Mouse (Mus musculus) myocyte (in vitro differentiated cells): ENCODE measurements around the gene Btg1. TPM values are rescaled to one million over a fixed set of nuclear protein-coding genes. Genes with fewer than 3 reads are reported as not detected.
A peak's percentile ranks its signal among the peaks of the same experiment; 100 is the strongest.

ENCODE experiments used
- H3K27me3 ChIP-seq: one replicate; pipeline ENCODE4 v1.6.1; 2011; ENCODE audit not compliant: control insufficient read depth, insufficient read depth, insufficient read length
- H3K36me3 ChIP-seq: one replicate; pipeline ENCODE4 v1.6.1; 2011; ENCODE audit not compliant: control insufficient read depth, insufficient read depth
- H3K4me2 ChIP-seq: one replicate; pipeline ENCODE4 v1.6.1; 2011; ENCODE audit warnings: low read depth, control low read depth
- H3K4me3 ChIP-seq: one replicate; pipeline ENCODE4 v1.5.1; 2011; ENCODE audit warnings: mild to moderate bottlenecking, control low read depth, moderate library complexity
- H3K79me2 ChIP-seq: one replicate; pipeline ENCODE4 v1.6.1; 2011; ENCODE audit not compliant: control insufficient read depth, insufficient read depth
- H3ac ChIP-seq: one replicate; pipeline ENCODE4 v1.6.1; 2011; ENCODE audit not compliant: control insufficient read depth, insufficient read length
- CEBPB ChIP-seq: IDR thresholded peaks from 2 replicates; pipeline ENCODE4 v1.6.1; 2011; ENCODE audit warnings: mild to moderate bottlenecking, moderate library complexity; ENCODE audit not compliant: poor library complexity, insufficient read depth, severe bottlenecking
- E2F4 ChIP-seq: IDR thresholded peaks from one replicate; pipeline ENCODE4 v1.6.1; 2011; ENCODE audit warnings: mild to moderate bottlenecking, control low read depth, moderate library complexity; ENCODE audit not compliant: insufficient read depth
- MAX ChIP-seq: IDR thresholded peaks from one replicate; pipeline ENCODE4 v1.6.1; 2011; ENCODE audit warnings: low read depth, mild to moderate bottlenecking, control low read depth
- MYOD1 ChIP-seq, 3 experiments: IDR thresholded peaks; one replicate each; pipeline ENCODE4 v1.6.1; 2011; ENCODE audit warnings: control low read depth in 2 of 3, low read depth in 2 of 3, mild to moderate bottlenecking in 2 of 3, moderate library complexity in 1 of 3; ENCODE audit not compliant: insufficient read length in 2 of 3, control insufficient read depth in 1 of 3
- MYOG ChIP-seq, 3 experiments: IDR thresholded peaks; one replicate each; pipeline ENCODE4 v1.6.1; 2011; ENCODE audit warnings: control low read depth in 2 of 3, low read depth in 2 of 3, mild to moderate bottlenecking in 2 of 3; ENCODE audit not compliant: insufficient read length in 2 of 3, control insufficient read depth in 1 of 3, insufficient read depth in 1 of 3
- POLR2A ChIP-seq: IDR thresholded peaks from one replicate; pipeline ENCODE4 v1.6.1; 2011; ENCODE audit warnings: low read depth, mild to moderate bottlenecking, control low read depth, moderate library complexity; ENCODE audit not compliant: insufficient read length
- POLR2AphosphoS2 ChIP-seq: IDR thresholded peaks from one replicate; pipeline ENCODE4 v1.6.1; 2011; ENCODE audit warnings: low read depth, control low read depth; ENCODE audit not compliant: insufficient read length
- REST ChIP-seq: IDR thresholded peaks from one replicate; pipeline ENCODE4 v1.6.1; 2011; ENCODE audit warnings: mild to moderate bottlenecking, control low read depth, moderate library complexity; ENCODE audit not compliant: insufficient read depth, insufficient read length
- SRF ChIP-seq: IDR thresholded peaks from one replicate; pipeline ENCODE4 v1.6.1; 2011; ENCODE audit warnings: low read depth; ENCODE audit not compliant: control insufficient read depth, insufficient read length
- TCF12 ChIP-seq: IDR thresholded peaks from one replicate; pipeline ENCODE4 v1.6.1; 2011; ENCODE audit warnings: mild to moderate bottlenecking, control low read depth; ENCODE audit not compliant: poor library complexity, insufficient read depth, severe bottlenecking
- TCF3 ChIP-seq: IDR thresholded peaks from one replicate; pipeline ENCODE4 v1.6.1; 2011; ENCODE audit warnings: low read depth, control low read depth; ENCODE audit not compliant: insufficient read length
- USF1 ChIP-seq: IDR thresholded peaks from one replicate; pipeline ENCODE4 v1.6.1; 2011; ENCODE audit warnings: low read depth, mild to moderate bottlenecking, control low read depth, moderate library complexity
- polyA plus RNA-seq: library from polyadenylated mRNA; unstranded; fragments of >200 nt; fragmentation: generic; extraction: Trizol; gene quantifications from one replicate; pipeline ENCODE4 v1.2.1, GENCODE M21; 2012; ENCODE audit warnings: missing spikeins

Btg1 gene
- polyA plus RNA-seq, 1 experiment: 49.9 TPM

- H3K36me3 ChIP-seq: no peaks in the 10 kb centered on the region
- H3K4me3 ChIP-seq: no peak overlapping the region
- no peaks in the 10 kb centered on the region for H3K79me2 ChIP-seq
- no peaks in the 10 kb centered on the region for H3K27me3 ChIP-seq
- no peak overlapping the region for H3ac ChIP-seq
- H3K4me2 ChIP-seq: no peak overlapping the region
- no peak for TF ChIP-seq POLR2A
- no peak for TF ChIP-seq MAX
- no peak for TF ChIP-seq MYOD1 (IDR thresholded peaks at IDR 0.05; ENCODE audit: control insufficient read depth in 1 of 3, insufficient read length in 2 of 3, low read depth in 2 of 3)
- TF ChIP-seq REST: no peak
- TF ChIP-seq SRF: no peak
- TF ChIP-seq CEBPB: no peak
Measured at GRCm38 (mm10) chr10:96605856-96606255, 10.9 kb upstream of the Btg1 start.

- H3K4me2 ChIP-seq: no peak overlapping the region
- H3K27me3 ChIP-seq: no peaks in the 10 kb centered on the region
- no peaks in the 10 kb centered on the region for H3K36me3 ChIP-seq
- H3K79me2 ChIP-seq: no peaks in the 10 kb centered on the region
- no peak overlapping the region for H3ac ChIP-seq
- H3K4me3 ChIP-seq: no peak overlapping the region
- TF ChIP-seq CEBPB: no peak
- TF ChIP-seq TCF3: no peak
- no peak for TF ChIP-seq POLR2AphosphoS2
- no peak for TF ChIP-seq E2F4
- TF ChIP-seq USF1: no peak
- TF ChIP-seq TCF12: no peak
- TF ChIP-seq POLR2A: no peak
- TF ChIP-seq MYOG (IDR thresholded peaks at IDR 0.05; ENCODE audit: control insufficient read depth in 1 of 3, insufficient read depth in 1 of 3, insufficient read length in 2 of 3, low read depth in 2 of 3): no peak
- TF ChIP-seq REST: no peak
- no peak for TF ChIP-seq SRF
Measured at GRCm38 (mm10) chr10:96607617-96608185, 9.1 kb upstream of the Btg1 start.

- Histone ChIP-seq H3K27me3 (no peaks in the 10 kb centered on the region), H3K36me3 (no peaks in the 10 kb centered on the region), H3ac (no peak overlapping the region), H3K79me2 (no peaks in the 10 kb centered on the region), H3K4me3 (no peak overlapping the region), H3K4me2 (no peak overlapping the region)
- TF ChIP-seq POLR2A (no peak), REST (no peak), E2F4 (no peak), TCF3 (no peak), MYOD1 (IDR thresholded peaks at IDR 0.05; ENCODE audit: control insufficient read depth in 1 of 3, insufficient read length in 2 of 3, low read depth in 2 of 3) (no peak), SRF (no peak), MAX (no peak)
Measured at GRCm38 (mm10) chr10:96609356-96610345, 7.2 kb upstream of the Btg1 start.

- Histone ChIP-seq H3ac (peak overlapping the region; percentile 74), H3K36me3 (peaks cover 20% of the 10 kb centered on the region), H3K79me2 (peaks cover 41% of the 10 kb centered on the region), H3K4me2 (peak overlapping the region; percentile 95), H3K4me3 (peak overlapping the region; percentile 99), H3K27me3 (no peaks in the 10 kb centered on the region)
- TF ChIP-seq POLR2A (peak; percentile 74), POLR2AphosphoS2 (peak; percentile 84), MYOG (IDR thresholded peaks at IDR 0.05; ENCODE audit: control insufficient read depth in 1 of 3, insufficient read depth in 1 of 3, insufficient read length in 2 of 3, low read depth in 2 of 3) (peak in 1 of 3 experiments; percentile 22), TCF3 (no peak)
Measured at GRCm38 (mm10) chr10:96616001-96616708, 651 bp upstream of the Btg1 start.

GRCm38 (mm10) chr10:96617221-96617950 lies 580 bp downstream of the Btg1 start:
- peaks cover 30% of the 10 kb centered on the region for H3K36me3 ChIP-seq
- peak overlapping the region; percentile 99 for H3K4me3 ChIP-seq
- H3K79me2 ChIP-seq: peaks cover 53% of the 10 kb centered on the region
- peak overlapping the region; percentile 74 for H3ac ChIP-seq
- TF ChIP-seq MAX: no peak
- no peak for TF ChIP-seq TCF12
- TF ChIP-seq POLR2AphosphoS2: peak; percentile 29
- TF ChIP-seq MYOG (IDR thresholded peaks at IDR 0.05; ENCODE audit: control insufficient read depth in 1 of 3, insufficient read depth in 1 of 3, insufficient read length in 2 of 3, low read depth in 2 of 3): peak in 2 of 3 experiments; percentile 22 to 71
- TF ChIP-seq CEBPB: no peak
- no peak for TF ChIP-seq E2F4
- no peak for TF ChIP-seq USF1
- no peak for TF ChIP-seq REST
- TF ChIP-seq TCF3: peak; percentile 1
- peak; percentile 41 for TF ChIP-seq POLR2A
- TF ChIP-seq MYOD1 (IDR thresholded peaks at IDR 0.05; ENCODE audit: control insufficient read depth in 1 of 3, insufficient read length in 2 of 3, low read depth in 2 of 3): peak in 1 of 3 experiments; percentile 38
- TF ChIP-seq SRF: no peak
- H3K27me3 ChIP-seq: no peaks in the 10 kb centered on the region
- H3K4me2 ChIP-seq: peak overlapping the region; percentile 33
